Mouse (Mus musculus): ENCODE measurements around the gene Acacb. TPM values are rescaled to one million over a fixed set of nuclear protein-coding genes. Genes with fewer than 3 reads are reported as not detected.
A peak's percentile ranks its signal among the peaks of the same experiment; 100 is the strongest.

Acacb gene
- total RNA-seq, 2 experiments from 2014 or later: 177 to 191 TPM

DNA sequence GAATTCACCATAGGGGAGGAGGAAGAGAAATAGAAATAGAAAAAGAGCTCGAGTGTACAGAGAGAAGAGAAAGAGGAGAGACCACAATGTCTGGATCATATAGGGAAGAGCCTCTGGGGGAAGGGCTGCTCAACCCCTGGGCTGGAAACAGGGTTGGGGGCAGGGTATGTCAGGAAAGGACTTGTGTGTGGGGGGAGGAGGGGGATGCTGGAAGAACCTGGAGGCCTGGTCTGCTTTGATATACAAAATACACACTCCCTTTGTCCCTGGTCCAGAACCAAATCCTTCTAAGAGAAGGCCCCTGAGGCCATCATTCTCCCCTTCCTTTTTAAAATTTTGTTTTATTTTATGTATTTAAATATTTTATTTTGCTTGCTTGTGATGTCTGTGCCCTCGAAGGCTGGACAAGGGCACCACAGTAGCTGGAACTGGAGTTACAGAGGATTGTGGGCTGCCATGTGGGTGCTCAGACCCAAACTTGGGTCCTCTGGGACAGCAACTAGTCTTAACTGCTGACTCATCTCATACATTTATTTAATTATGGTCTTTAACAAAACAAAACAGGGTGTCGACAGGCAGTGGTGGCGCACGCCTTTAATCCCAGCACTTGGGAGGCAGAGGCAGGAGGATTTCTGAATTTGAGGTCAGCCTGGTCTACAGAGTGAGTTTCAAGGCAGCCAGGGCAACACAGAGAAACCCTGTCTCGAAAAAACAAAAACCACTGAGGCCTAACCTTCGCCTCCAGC, 19.7 kb upstream of the Acacb start:
- intact Hi-C loops (cut with DNase I): loop anchor here (5.0 kb wide), 1 partner anchor 74 kb away; no protein-coding TSS in a partner anchor
- Histone ChIP-seq H3K4me3 (peak overlapping the region; percentile 82), H3K27ac (peak overlapping the region; percentile 86)
- TF ChIP-seq CTCF (IDR thresholded peaks at IDR 0.05): no peak
- no peak for DNase-seq

DNA sequence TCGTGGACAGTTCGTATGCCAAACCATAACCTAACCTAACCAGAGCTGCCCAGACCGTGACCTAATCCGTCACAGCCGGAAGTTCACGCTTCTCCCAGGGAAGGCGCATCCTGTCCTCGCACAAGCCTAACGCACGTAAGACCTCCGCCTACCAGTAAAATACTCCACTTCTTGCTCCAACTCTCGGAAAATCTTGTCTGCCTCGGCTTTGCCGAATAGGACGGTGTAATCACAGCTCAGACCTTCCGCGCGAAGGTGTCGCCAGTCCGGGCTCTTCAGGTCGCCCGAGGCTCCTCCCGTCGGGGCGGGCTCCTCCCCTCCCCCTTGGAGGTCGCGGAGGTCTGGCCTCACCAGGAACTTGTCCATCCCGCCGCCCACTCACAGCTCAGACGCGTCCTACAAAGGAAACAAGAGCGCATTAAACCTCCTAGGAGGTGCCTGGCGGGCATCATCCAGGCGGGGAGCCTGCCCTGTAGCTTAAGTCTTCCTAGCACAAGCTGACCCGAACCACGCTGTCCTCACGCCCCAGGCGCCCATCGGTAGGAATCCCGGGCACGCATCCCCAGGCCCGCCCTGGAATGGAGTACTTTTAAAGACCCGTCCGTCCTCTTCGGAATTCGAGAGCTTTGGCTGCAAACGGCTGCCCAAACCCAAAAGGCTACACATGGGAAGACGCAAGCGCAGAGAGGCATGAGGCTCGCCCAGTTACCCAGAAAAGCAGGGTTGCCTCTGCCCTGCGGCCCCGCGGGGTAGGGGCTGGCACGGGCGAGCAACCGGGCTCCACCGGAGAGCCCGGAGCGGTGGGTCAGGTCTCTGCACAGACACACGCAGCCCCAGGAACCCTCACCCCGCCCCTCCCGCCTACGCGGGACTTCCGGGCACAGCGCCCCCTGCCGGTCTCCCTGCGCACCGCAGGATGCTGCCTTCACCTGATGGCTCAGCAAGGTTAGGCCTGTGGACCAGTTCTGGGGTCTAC, 18.7 kb upstream of the Acacb start, which contains the start of gene Alkbh2:
Gene Alkbh2 (minus strand): TSS at position 845 of the 976 bp plus-strand sequence.
- no peak; the same call in 1 of the 2 replicates for TF ChIP-seq CTCF (IDR thresholded peaks at IDR 0.05)
- H3K4me3 ChIP-seq: peak within 1 kb of the TSS; percentile 82
- intact Hi-C loops (cut with DNase I): loop anchor here (5.0 kb wide), 1 partner anchor 75 kb away; no protein-coding TSS in a partner anchor
- peak; percentile 86 for DNase-seq
- H3K27ac ChIP-seq: peak within 1 kb of the TSS; percentile 86

DNA sequence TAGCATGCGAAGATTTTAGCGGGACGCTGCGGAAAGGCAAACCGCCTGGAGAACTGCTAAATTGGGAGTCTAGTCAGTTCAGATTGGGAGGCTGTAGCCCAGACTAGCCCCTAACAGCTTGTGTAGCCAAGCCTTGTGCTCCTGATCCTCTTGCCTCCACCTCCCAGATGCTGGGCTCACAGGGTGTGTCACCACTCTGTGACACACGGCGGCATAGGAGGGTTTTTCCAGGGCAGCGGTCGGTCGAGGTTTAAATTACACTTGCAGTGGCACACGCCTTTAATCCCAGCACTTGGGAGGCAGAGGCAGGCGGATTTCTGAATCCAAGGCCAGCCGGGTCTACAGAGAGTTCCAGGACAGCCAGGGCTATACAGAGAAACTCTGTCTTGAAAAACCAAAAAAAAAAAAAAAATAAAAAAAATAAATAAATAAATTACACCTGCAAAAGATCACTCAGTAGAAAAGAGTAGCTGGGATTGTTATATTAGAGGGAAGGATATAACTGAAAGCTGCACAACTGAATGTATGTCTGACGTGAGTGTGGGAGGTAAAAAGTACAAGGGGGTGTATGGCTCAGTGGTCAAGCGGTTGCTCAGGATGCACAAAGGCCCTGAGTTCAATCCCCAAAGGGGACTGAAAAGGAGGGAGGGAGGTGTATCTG, 16.7 kb upstream of the Acacb start:
- intact Hi-C loops (cut with DNase I): loop anchor here (5.0 kb wide), 2 partner anchors 43 to 77 kb away; no protein-coding TSS in a partner anchor
- no peak for TF ChIP-seq CTCF (IDR thresholded peaks at IDR 0.05)
- no peak for DNase-seq
- H3K27ac ChIP-seq: no peak overlapping the region
- H3K4me3 ChIP-seq: peak overlapping the region; percentile 94

DNA sequence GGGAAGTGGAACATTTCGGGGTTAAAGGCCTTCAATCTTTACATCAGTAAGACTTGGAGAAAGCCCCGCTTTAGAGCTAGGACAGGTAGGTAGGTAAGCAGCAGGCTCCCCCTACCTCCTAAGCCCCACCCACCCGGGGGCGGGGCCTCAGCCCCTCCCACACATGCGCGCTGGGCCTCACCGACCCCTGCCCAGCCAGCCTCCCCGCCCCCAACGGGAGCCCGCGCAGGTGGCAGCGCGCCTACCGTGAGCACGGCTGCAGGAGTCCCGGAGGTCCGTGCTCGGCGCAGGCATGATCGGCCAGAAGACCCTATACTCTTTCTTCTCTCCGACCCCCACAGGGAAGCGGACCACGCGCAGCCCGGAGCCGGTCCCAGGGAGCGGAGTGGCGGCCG, 16.1 kb upstream of the Acacb start, which contains the start of gene Ung:
Gene Ung (plus strand): TSS at position 176 of the 395 bp plus-strand sequence.
- TF ChIP-seq CTCF (IDR thresholded peaks at IDR 0.05): no peak
- DNase-seq: peak; percentile 65
- Histone ChIP-seq H3K27ac (peak within 1 kb of the TSS; percentile 90), H3K4me3 (peak within 1 kb of the TSS; percentile 94)
- intact Hi-C loops (cut with DNase I): loop anchor here (5.0 kb wide), 1 partner anchor 42 kb away; no protein-coding TSS in a partner anchor

DNA sequence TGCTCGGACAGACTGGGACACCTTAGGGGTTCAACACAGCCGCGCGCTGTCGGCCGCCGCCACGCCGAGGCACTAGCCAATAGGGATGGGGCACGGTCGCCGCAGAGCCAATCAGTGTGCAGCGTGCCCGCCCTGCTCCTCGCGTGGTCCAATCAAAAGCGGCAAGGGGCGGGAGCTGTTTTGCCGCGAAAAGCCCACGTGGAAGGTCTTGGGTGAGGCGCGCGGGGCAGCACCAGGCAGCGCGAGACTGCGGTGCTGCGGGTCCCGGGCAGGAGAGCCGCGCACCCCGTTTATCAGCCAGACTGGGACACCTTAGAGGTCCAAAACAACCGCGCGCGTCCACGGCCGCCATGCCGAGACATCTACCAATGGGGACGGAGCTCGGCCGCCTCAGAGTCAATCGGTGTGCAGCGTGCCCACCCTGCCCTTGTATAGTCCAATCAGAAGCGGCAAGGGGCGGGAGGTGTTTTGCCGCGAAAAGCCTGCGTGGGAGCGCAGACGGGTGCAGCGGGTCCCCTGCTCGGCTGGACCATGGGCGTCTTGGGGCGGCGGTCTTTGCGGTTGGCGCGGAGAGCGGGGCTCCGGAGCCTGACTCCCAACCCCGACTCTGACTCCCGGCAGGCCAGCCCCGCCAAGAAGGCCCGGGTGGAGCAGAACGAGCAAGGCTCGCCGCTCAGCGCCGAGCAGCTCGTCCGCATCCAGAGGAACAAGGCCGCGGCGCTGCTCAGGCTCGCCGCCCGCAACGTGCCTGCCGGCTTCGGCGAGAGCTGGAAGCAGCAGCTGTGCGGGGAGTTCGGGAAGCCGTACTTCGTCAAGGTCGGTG, 15.4 kb upstream of the Acacb start:
- DNase-seq: peak; percentile 96
- Histone ChIP-seq H3K4me3 (peak overlapping the region; percentile 94), H3K27ac (peak overlapping the region; percentile 90)
- no peak for TF ChIP-seq CTCF (IDR thresholded peaks at IDR 0.05)
- intact Hi-C loops (cut with DNase I): loop anchor here (5.0 kb wide), 1 partner anchor 41 kb away; no protein-coding TSS in a partner anchor

DNA sequence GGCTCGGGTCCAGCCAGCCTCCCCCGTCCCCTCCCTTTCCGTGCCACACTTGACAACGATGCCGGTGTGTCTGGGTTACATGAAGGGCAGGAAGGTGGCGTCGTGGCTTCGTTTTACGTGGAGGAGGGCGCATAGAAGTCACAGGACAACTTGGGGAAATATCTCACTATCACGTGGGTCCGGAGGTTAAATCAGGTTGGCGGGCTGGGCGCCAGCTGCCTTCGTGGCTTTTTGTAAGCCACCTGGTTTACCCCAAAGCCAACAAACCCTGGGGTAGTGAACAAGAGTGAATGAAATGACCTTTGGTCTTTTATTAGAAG, 14.9 kb upstream of the Acacb start:
- no peak for TF ChIP-seq CTCF (IDR thresholded peaks at IDR 0.05)
- H3K4me3 ChIP-seq: peak overlapping the region; percentile 94
- peak; percentile 80 for DNase-seq
- intact Hi-C loops (cut with DNase I): loop anchor here (5.0 kb wide), 1 partner anchor 41 kb away; no protein-coding TSS in a partner anchor
- H3K27ac ChIP-seq: peak overlapping the region; percentile 90

DNA sequence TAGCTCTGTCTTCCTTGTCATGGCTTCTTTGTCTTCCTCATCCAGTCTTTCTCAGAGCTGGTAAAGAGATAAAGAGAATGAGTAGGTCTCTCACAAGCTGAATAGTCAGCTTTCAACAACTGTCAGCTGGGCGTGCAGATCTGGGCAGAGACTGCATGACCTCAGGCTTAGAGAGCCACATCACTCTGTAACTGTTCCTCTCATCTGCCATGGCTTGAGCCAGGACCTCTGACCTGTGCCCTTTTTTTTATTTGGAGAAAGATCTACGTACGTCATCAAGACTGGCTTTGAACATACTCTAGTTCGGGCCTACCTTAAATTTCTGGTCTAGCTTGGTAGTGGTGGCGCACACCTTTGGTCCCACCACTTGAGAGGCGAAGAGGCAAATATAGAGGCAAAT, 13.5 kb upstream of the Acacb start:
- intact Hi-C loops (cut with DNase I): loop anchor here (5.0 kb wide), 1 partner anchor 39 kb away; no protein-coding TSS in a partner anchor
- TF ChIP-seq CTCF (IDR thresholded peaks at IDR 0.05): no peak
- Histone ChIP-seq H3K4me3 (no peak overlapping the region), H3K27ac (0 out of 2 replicates have a peak overlapping the region, but pooled peaks have one; percentile 3)
- no peak for DNase-seq

DNA sequence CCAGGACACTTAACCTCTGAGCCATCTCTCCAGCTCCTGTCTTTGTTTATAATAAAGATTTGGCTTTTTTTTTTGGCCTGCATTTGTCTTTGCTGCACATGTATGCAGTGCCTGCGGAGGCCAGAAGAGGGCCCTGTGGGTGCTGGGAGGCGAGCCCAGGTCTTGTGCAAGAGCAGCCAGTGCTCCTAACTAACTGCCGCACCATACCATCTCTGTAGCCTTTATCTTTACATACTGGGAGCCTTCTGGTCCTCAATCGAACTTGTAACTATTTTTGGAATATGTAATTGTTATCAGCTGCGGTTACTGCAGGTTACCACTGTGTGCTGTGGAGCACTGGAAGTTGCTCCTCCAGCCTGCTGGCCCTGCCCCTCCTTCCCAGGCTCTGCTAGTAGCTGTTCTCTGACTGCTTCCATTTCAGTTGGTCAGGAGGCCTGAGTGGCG, 12.2 kb upstream of the Acacb start:
- TF ChIP-seq CTCF (IDR thresholded peaks at IDR 0.05): peak; percentile 86
- peak overlapping the region; percentile 48 for H3K27ac ChIP-seq
- peak; percentile 82 for DNase-seq
- intact Hi-C loops (cut with DNase I): loop anchor here (2.0 to 5.0 kb wide), 2 partner anchors 19 to 38 kb away; no protein-coding TSS in a partner anchor
- H3K4me3 ChIP-seq: no peak overlapping the region

DNA sequence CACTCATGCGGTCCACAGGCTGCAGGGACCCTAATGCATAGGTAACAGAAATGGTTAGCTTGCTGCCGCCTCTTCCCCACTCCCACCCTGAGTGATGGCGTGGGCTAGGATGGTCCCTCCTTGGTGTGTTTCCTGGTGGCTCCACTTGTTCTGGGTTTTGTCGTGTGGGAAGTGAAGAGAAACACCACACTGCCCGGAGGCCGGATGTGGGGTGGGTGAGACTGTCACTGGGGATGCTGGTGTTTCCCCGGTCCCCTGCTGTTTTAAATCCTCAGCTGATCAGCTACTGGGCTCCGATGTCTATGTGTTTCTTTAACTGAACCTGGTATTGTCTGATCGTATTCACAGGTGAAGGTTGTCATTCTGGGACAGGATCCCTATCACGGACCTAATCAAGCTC, 10.8 kb upstream of the Acacb start:
- intact Hi-C loops (cut with DNase I): loop anchor here (2.0 kb wide), 1 partner anchor 17 kb away; no protein-coding TSS in a partner anchor
- Histone ChIP-seq H3K4me3 (no peak overlapping the region), H3K27ac (no peak overlapping the region)
- TF ChIP-seq CTCF (IDR thresholded peaks at IDR 0.05): no peak
- DNase-seq: no peak

DNA sequence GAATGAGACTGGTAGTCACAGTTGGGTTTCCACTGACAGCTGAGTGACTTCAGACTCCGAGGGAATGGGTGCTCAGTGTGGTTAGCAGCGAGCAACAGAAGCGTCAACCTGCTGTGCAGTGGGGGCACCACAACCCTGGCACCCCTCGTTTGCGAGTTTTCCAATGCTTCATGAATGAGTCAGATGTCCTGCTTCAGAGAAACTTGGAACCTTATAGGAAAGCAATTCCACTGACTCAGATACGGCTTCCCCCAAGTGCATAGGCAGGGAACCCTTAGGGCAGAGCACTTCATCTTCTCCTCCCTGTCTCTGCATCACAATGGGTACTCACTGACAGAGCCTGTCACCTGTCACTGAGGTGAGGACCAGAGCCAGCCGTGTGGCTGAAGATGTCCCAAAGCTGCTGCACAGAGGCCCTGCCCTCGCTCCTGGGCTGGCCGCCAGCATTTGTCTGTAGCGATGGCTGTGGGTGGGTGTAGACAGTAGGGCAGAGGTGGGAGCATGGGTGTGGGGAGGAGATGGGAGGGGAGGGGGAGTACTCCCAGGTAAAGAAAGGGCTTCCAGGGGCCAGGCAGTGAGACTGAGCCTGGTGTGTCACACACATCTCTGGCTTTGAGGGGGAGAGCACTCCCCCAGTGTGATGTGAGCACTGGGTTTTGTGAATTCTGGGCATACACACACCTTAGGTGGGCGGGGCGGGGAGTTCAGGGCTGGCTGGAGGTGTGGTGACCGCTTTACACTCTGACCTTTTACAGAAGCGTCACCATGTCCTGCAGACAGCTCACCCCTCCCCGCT, 8.7 kb upstream of the Acacb start:
- peak overlapping the region; percentile 64; the same call in 1 of the 2 replicates for H3K27ac ChIP-seq
- TF ChIP-seq CTCF (IDR thresholded peaks at IDR 0.05): no peak
- DNase-seq: peak; percentile 39
- intact Hi-C loops (cut with DNase I): no loop called here
- no peak overlapping the region for H3K4me3 ChIP-seq
